Mouse (Mus musculus) erythroblast, embryonic 14.5 days (primary cell): ENCODE results near the gene Ntn4.

Source experiments
- GATA1 ChIP-seq: IDR thresholded peaks from 2 replicates; pipeline ENCODE4 v1.6.1; 2012; ENCODE audit warnings: low read length, inconsistent platforms, mixed read lengths
- TAL1 ChIP-seq: IDR thresholded peaks from 3 replicates; pipeline ENCODE4 v1.6.1; 2012; ENCODE audit warnings: low read length, inconsistent platforms, mixed read lengths

DNA sequence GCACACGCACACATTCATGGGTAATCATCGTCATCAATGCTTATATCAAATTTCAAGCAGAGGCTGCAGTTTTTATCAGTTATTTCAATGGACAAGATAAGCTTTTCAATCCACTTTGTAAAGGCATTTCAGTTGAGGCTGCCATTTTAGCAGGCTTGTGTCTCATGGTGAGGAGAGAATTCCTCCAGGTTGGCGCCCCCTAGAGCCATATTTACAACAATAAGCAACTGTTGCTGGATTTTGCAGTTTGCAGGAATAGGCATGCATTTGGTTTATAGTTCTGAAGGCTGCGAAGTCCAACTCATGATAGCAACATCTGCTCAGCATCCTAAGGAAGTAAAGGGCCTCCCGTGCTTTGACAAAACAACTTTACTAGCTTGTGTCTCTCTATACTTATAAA, 8.6 kb downstream of the Ntn4 start:
- no peak for TF ChIP-seq GATA1
- no peak for TF ChIP-seq TAL1
